Mouse (Mus musculus) kidney, adult 2 months (tissue): ENCODE results near the gene Avpr1b. TPM values are rescaled to one million over a fixed set of nuclear protein-coding genes. Genes with fewer than 3 reads are reported as not detected.
"Not testable (repeated sequence)": the region's sequence is repeated elsewhere in the genome, so short reads cannot be mapped to it uniquely, and the experiment has no call there.

Experiments used
- DNase-seq: peaks from one replicate; pipeline ENCODE4 v3.0.0; 2021
- H3K27ac ChIP-seq: fragments of 200-500 bp; 2 replicates; pipeline ENCODE4 v1.5.1; 2012; ENCODE audit warnings: low read depth, low read length, control low read depth, inconsistent platforms; ENCODE audit not compliant: insufficient read depth
- H3K27me3 ChIP-seq: fragments of 200-500 bp; replicated peaks from 2 replicates; pipeline ENCODE4 v1.6.1; 2012; ENCODE audit warnings: mild to moderate bottlenecking, moderate library complexity, low read length, inconsistent platforms; ENCODE audit not compliant: control insufficient read depth, insufficient read depth
- H3K36me3 ChIP-seq: fragments of 200-500 bp; 2 replicates; pipeline ENCODE4 v1.6.1; 2012; ENCODE audit warnings: mild to moderate bottlenecking, moderate library complexity, low read length, inconsistent platforms; ENCODE audit not compliant: control insufficient read depth, insufficient read depth
- H3K4me1 ChIP-seq: fragments of 200-500 bp; 2 replicates; pipeline ENCODE4 v1.6.1; 2011; ENCODE audit warnings: low read length; ENCODE audit not compliant: control insufficient read depth, insufficient read depth
- H3K4me3 ChIP-seq: fragments of 200-500 bp; 2 replicates; pipeline ENCODE4 v1.5.1; 2011; ENCODE audit warnings: mild to moderate bottlenecking, low read depth, low read length, control low read depth; ENCODE audit not compliant: insufficient read depth
- CTCF ChIP-seq: fragments of 200-500 bp; conservative IDR thresholded peaks from 2 replicates; pipeline ENCODE4 v1.5.1; 2011; ENCODE audit warnings: low read depth, mild to moderate bottlenecking, control low read depth, low read length, moderate library complexity, mixed read lengths; ENCODE audit not compliant: insufficient read depth, insufficient read length
- POLR2A ChIP-seq: fragments of 200-500 bp; IDR thresholded peaks from one replicate; pipeline ENCODE4 v1.6.1; 2011; ENCODE audit warnings: low read depth, low read length, control low read depth
- WGBS: fragments of 180-500 bp; shearing (Covaris S2); methylation state at CpG from one replicate; pipeline ENCODE4 v1.1.7; 2018; 5-methylcytosine and 5-hydroxymethylcytosine counted together
- polyA plus RNA-seq: library from polyadenylated mRNA; depleted of rRNA; stranded (reverse); fragments of >200 nt; gene quantifications from 2 replicates; pipeline ENCODE4 v1.2.3, GENCODE M21; 2012; rRNA removed

Avpr1b gene
- not detected in 2 replicates for polyA plus RNA-seq

DNA sequence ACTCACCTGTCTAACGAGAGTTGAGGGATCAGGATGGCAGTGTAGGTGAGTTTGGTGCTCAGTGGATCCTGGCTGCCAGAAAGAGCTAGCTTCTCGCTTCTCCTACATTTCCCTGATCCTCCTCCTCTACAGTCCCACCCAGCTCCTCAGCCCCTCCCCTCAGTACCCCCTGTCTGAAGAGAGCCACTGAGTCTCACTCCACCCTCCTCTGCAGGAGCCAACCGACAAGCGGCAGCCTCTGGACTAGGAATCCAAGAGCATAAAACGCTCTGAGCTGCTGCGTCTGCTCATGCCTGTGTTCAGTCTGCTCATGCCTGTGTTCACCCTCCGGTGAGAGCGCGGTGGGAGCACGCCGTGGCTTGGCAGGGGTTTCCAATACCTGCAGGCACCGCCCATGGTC is at the start of gene Avpr1b:
Avpr1b (plus strand) TSS at position 335 of the 400 bp plus-strand sequence.
- no peak for DNase-seq
- WGBS = 15% methylated on average over 12 of the region's 12 CpGs
- no peaks in the 10 kb centered on the region for H3K4me1 ChIP-seq
- H3K27ac ChIP-seq = no peak within 1 kb of the TSS
- no peaks in the 10 kb centered on the region for H3K27me3 ChIP-seq
- H3K36me3 ChIP-seq = no peaks in the 10 kb centered on the region
- H3K4me3 ChIP-seq = no peak within 1 kb of the TSS
- no peak for TF ChIP-seq CTCF
- no peak for TF ChIP-seq POLR2A

DNA sequence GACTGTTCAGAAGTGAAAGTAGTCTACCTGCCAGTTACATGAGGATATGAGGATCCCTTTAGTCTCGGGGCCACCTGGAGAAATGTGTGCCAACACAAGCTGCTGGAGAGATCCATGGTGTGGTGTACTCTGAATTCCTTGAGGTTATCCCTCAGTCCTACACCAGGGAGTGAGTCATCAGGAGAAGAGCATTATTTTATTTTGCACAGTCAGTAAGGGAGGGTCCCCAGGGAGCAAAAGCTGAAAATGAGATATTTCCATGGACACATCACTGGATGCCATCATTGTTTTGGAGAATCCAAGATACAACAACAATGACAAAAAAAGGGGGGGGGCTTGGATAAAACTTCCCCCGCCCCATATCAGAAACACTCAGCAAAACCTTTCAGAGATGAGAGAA is 47.1 kb upstream of the Avpr1b start:
- 89% methylated on average over 2 of the region's 2 CpGs for WGBS

DNA sequence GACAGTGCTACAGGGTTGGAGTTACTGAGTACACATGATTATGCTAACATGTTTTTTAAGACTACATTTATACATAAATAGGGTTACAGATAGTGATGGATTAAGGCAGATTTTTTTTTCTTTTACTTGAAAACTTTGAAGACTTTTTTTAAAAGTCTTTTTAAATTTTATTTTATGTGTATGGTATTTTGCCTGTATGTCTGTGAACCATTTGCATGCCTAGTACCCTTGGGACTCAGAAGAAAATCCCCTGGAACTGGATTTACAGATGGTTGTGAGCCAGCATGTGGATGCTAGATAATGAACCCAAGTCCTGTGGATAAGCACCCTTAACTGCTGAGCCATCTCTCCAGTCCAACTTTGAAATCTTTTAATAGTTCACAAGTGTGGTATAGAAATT is 45.6 kb upstream of the Avpr1b start:
- Histone ChIP-seq H3K27ac (no peak overlapping the region), H3K27me3 (no peaks in the 10 kb centered on the region), H3K4me3 (no peak overlapping the region), H3K36me3 (no peaks in the 10 kb centered on the region), H3K4me1 (no peaks in the 10 kb centered on the region)
- no peak for DNase-seq
- TF ChIP-seq CTCF (no peak), POLR2A (no peak)

More for the DNA sequence above, 47.1 kb upstream of the Avpr1b start:
- H3K27ac ChIP-seq = no peak overlapping the region
- no peak overlapping the region for H3K4me3 ChIP-seq
- H3K27me3 ChIP-seq = no peaks in the 10 kb centered on the region
- H3K4me1 ChIP-seq = no peaks in the 10 kb centered on the region
- no peak for DNase-seq
- TF ChIP-seq POLR2A (no peak), CTCF (no peak)
- no peaks in the 10 kb centered on the region for H3K36me3 ChIP-seq

DNA sequence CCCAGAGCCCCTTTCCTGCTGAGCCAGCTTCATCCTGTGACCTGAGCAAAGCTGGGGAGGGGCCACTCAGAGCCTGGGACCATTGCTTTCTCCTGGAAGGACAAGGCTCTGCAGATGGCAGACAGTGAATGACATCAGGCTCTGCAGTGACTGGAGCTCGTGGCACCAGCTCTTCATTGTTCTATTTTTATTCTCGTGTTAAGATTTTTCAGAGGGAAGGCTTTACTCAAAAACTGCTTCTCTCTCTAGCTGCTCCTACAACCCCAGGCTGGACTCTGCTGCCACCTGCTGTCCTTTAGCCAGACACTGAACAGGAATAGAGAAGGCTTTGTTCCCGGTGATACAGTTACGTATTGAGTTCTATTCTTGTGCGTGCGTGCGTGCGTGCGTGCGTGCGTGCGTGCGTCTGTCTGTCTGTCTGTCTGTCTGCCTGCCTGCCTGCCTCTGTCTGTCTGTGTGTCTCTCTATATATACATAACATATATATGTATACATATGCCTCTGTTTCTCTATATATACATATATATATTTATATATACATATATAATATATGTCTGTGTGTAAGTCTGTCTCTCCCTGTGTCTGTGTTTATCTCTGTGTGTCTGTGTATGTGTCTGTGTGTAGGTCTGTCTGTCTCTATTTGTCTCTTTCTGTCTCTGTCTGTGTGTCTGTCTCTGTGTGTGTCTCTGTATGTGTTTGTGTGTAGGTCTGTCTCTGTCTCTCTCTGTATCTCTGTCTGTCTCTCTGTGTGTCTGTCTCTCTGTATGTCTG is 43.8 kb upstream of the Avpr1b start:
- Histone ChIP-seq H3K36me3 (no peaks in the 10 kb centered on the region), H3K27me3 (no peaks in the 10 kb centered on the region), H3K4me3 (no peak overlapping the region), H3K4me1 (no peaks in the 10 kb centered on the region), H3K27ac (no peak overlapping the region)
- WGBS = 6% methylated on average over 13 of the region's 13 CpGs
- TF ChIP-seq POLR2A = no peak
- TF ChIP-seq CTCF = peak; percentile 96
- peak; percentile 79 for DNase-seq

DNA sequence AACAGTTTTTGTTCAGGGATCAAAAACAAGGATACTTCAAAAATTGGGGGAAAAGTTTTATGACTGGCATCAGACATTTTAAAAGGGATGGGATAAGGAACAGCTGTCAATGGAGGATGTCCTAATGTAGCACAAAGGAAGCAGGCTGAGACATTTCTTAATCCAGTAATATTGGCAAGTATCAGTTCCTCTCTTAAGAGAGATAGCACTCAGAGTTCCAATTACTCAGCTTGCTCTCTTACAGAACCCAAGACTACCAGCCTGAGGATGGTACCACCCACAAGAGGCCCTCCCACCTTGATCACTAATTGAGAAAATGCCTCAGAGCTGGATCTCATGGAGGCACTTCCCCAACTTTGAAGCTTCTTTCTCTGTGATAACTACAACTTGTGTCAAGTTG is 38.5 kb upstream of the Avpr1b start:
- H3K4me1 ChIP-seq = no peaks in the 10 kb centered on the region
- H3K36me3 ChIP-seq = no peaks in the 10 kb centered on the region
- H3K27ac ChIP-seq = no peak overlapping the region
- H3K27me3 ChIP-seq = no peaks in the 10 kb centered on the region
- no peak for DNase-seq
- TF ChIP-seq CTCF (no peak), POLR2A (no peak)
- H3K4me3 ChIP-seq = no peak overlapping the region

DNA sequence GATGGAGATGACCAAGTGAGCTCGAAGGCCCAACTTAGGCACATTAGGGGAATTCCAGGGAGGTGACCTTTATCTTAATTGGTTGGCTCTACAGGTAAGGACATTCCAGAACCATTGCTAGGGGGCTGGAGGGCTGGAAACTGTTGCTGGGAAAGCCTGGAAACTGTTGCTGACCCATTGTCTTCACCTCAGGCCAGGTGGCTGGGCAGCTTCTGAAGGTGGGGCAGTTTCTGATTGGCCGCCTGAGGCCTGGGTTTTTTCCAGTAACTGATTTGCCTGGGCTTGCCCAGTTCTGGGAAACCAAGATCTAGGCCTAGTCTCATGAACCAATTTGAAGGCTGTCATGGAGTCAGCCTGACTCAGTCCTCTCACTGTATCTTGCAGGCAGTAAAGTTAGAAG is 37.0 kb upstream of the Avpr1b start:
- no peak for DNase-seq
- TF ChIP-seq CTCF (no peak), POLR2A (no peak)
- WGBS = 99% methylated on average over 2 of the region's 2 CpGs
- Histone ChIP-seq H3K36me3 (no peaks in the 10 kb centered on the region), H3K4me1 (no peaks in the 10 kb centered on the region), H3K27ac (no peak overlapping the region), H3K4me3 (no peak overlapping the region), H3K27me3 (no peaks in the 10 kb centered on the region)

DNA sequence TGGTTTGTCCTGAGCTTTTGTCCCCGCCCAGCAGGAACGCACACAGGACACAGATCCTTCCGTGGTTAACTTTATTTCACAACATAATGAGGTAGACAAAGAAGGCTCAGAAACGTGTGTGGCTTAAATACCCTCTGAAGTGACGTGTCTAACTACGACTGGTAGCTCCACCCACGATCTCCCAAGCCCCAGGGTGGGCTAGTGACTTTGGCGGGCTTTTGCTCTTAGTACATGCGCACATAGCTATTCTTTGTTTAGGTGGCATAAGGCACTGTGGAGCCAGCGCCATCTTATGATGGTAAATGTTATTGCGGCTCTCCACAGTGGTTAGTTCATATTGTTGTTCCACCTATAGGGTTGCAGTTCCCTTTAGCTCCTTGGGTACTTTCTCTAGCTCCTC is 33.0 kb upstream of the Avpr1b start:
- H3K27ac ChIP-seq, H3K4me3 ChIP-seq, H3K27me3 ChIP-seq, H3K4me1 ChIP-seq, DNase-seq, H3K36me3 ChIP-seq: not testable (repeated sequence)
- 47% methylated on average over 11 of the region's 11 CpGs for WGBS
